Mouse (Mus musculus): Measurements from ENCODE around the gene Irx6. TPM values are rescaled to one million over a fixed set of nuclear protein-coding genes. Genes with fewer than 3 reads are reported as not detected.
A peak's percentile ranks its signal among the peaks of the same experiment; 100 is the strongest.

Gene Irx6
- not detected in 2 replicates for polyA plus RNA-seq (2015; fragmentation: Nextera tagmentation; extraction: Ambion mirVana)

GRCm38 (mm10) chr8:92674244-92675128 lies at the start of gene Irx6:
TSS of gene Irx6 (plus strand) at chr8:92674288.
- Histone ChIP-seq H3K4me3 (replicated peaks) (0 out of 2 replicates have a peak within 1 kb of the TSS, but pooled peaks have one; percentile 16), H3K4me1 (replicated peaks) (0 out of 2 replicates have a peak, but pooled peaks cover 3% of the 10 kb centered on the region), H3K27me3 (peaks cover 80% of the 10 kb centered on the region), H3K9me3 (replicated peaks) (no peaks in the 10 kb centered on the region), H3K36me3 (no peaks in the 10 kb centered on the region), H3K9ac (no peak within 1 kb of the TSS), H3K4me2 (peak within 1 kb of the TSS; percentile 39), H3K27ac (no peak within 1 kb of the TSS)
- ATAC-seq (ENCODE audit: low read depth) (no peak), DNase-seq (no peak)
- 2% methylated on average over 59 of the region's 62 CpGs for WGBS (ENCODE audit: insufficient replicate concordance)

GRCm38 (mm10) chr8:92628711-92629650 lies 45.1 kb upstream of the Irx6 start:
- 67% methylated on average over 14 of the region's 14 CpGs for WGBS (ENCODE audit: insufficient replicate concordance)
- no peaks in the 10 kb centered on the region; the same call in 1 of the 2 replicates for H3K9me3 ChIP-seq (replicated peaks)
- no peak for DNase-seq

GRCm38 (mm10) chr8:92633199-92633598 lies 40.9 kb upstream of the Irx6 start:
- Histone ChIP-seq H3K9ac (no peak overlapping the region), H3K27me3 (no peaks in the 10 kb centered on the region), H3K27ac (no peak overlapping the region), H3K9me3 (replicated peaks) (no peaks in the 10 kb centered on the region; the same call in 1 of the 2 replicates), H3K4me2 (no peak overlapping the region), H3K36me3 (no peaks in the 10 kb centered on the region), H3K4me1 (replicated peaks) (no peaks in the 10 kb centered on the region), H3K4me3 (replicated peaks) (no peak overlapping the region)
- 79% methylated on average over 5 of the region's 5 CpGs for WGBS (ENCODE audit: insufficient replicate concordance)
- DNase-seq, result no peak
- no peak for ATAC-seq (ENCODE audit: low read depth)

More at GRCm38 (mm10) chr8:92628711-92629650, 45.1 kb upstream of the Irx6 start:
- no peaks in the 10 kb centered on the region for H3K27me3 ChIP-seq
- ATAC-seq (ENCODE audit: low read depth), result no peak
- H3K4me1 ChIP-seq (replicated peaks), result no peaks in the 10 kb centered on the region
- H3K36me3 ChIP-seq, result no peaks in the 10 kb centered on the region
- H3K27ac ChIP-seq, result no peak overlapping the region
- H3K4me2 ChIP-seq, result no peak overlapping the region
- no peak overlapping the region for H3K9ac ChIP-seq
- no peak overlapping the region for H3K4me3 ChIP-seq (replicated peaks)

- Histone ChIP-seq H3K27ac (no peak overlapping the region), H3K4me1 (replicated peaks) (no peaks in the 10 kb centered on the region), H3K4me2 (no peak overlapping the region), H3K9ac (no peak overlapping the region), H3K9me3 (replicated peaks) (no peaks in the 10 kb centered on the region), H3K27me3 (no peaks in the 10 kb centered on the region), H3K4me3 (replicated peaks) (no peak overlapping the region), H3K36me3 (no peaks in the 10 kb centered on the region)
- ATAC-seq (ENCODE audit: low read depth), result no peak
- 75% methylated on average over 8 of the region's 8 CpGs for WGBS (ENCODE audit: insufficient replicate concordance)
- no peak for DNase-seq
Observed at GRCm38 (mm10) chr8:92640820-92641219, 33.3 kb upstream of the Irx6 start.

GRCm38 (mm10) chr8:92646637-92647036 lies 27.5 kb upstream of the Irx6 start:
- H3K4me2 ChIP-seq, result no peak overlapping the region
- H3K27me3 ChIP-seq, result no peaks in the 10 kb centered on the region
- DNase-seq, result no peak
- H3K36me3 ChIP-seq, result no peaks in the 10 kb centered on the region
- 50% methylated on average over 2 of the region's 2 CpGs for WGBS (ENCODE audit: insufficient replicate concordance)
- no peak overlapping the region for H3K4me3 ChIP-seq (replicated peaks)
- H3K9me3 ChIP-seq (replicated peaks), result no peaks in the 10 kb centered on the region
- H3K9ac ChIP-seq, result no peak overlapping the region
- no peak for ATAC-seq (ENCODE audit: low read depth)
- no peaks in the 10 kb centered on the region for H3K4me1 ChIP-seq (replicated peaks)
- no peak overlapping the region for H3K27ac ChIP-seq

- 52% methylated on average over 4 of the region's 4 CpGs for WGBS (ENCODE audit: insufficient replicate concordance)
Observed at GRCm38 (mm10) chr8:92664207-92664606, 9.9 kb upstream of the Irx6 start.

GRCm38 (mm10) chr8:92670236-92670635 lies 3.9 kb upstream of the Irx6 start:
- Histone ChIP-seq H3K4me1 (replicated peaks) (0 out of 2 replicates have a peak, but pooled peaks cover 3% of the 10 kb centered on the region), H3K36me3 (no peaks in the 10 kb centered on the region), H3K4me3 (replicated peaks) (no peak overlapping the region), H3K9me3 (replicated peaks) (no peaks in the 10 kb centered on the region), H3K4me2 (no peak overlapping the region), H3K9ac (no peak overlapping the region), H3K27me3 (peaks cover 38% of the 10 kb centered on the region), H3K27ac (no peak overlapping the region)
- DNase-seq, result no peak
- 67% methylated on average over 11 of the region's 11 CpGs for whole genome bisulfite sequencing (ENCODE audit: insufficient replicate concordance)
- ATAC-seq (ENCODE audit: low read depth), result no peak

More at GRCm38 (mm10) chr8:92664207-92664606, 9.9 kb upstream of the Irx6 start:
- no peaks in the 10 kb centered on the region for H3K27me3 ChIP-seq
- H3K4me2 ChIP-seq, result no peak overlapping the region
- DNase-seq (no peak), ATAC-seq (ENCODE audit: low read depth) (no peak)
- no peak overlapping the region for H3K27ac ChIP-seq
- no peaks in the 10 kb centered on the region for H3K9me3 ChIP-seq (replicated peaks)
- no peak overlapping the region for H3K9ac ChIP-seq
- H3K4me3 ChIP-seq (replicated peaks), result no peak overlapping the region
- no peaks in the 10 kb centered on the region for H3K4me1 ChIP-seq (replicated peaks)
- no peaks in the 10 kb centered on the region for H3K36me3 ChIP-seq

- Histone ChIP-seq H3K36me3 (no peaks in the 10 kb centered on the region), H3K27ac (no peak overlapping the region), H3K9ac (no peak overlapping the region), H3K4me3 (replicated peaks) (no peak overlapping the region), H3K9me3 (replicated peaks) (no peaks in the 10 kb centered on the region), H3K27me3 (peaks cover 43% of the 10 kb centered on the region), H3K4me2 (no peak overlapping the region), H3K4me1 (replicated peaks) (0 out of 2 replicates have a peak, but pooled peaks cover 3% of the 10 kb centered on the region)
- WGBS (ENCODE audit: insufficient replicate concordance), result 56% methylated on average over 12 of the region's 12 CpGs
- DNase-seq, result no peak
- ATAC-seq (ENCODE audit: low read depth), result no peak
Observed at GRCm38 (mm10) chr8:92670656-92671195, 3.4 kb upstream of the Irx6 start.

GRCm38 (mm10) chr8:92671892-92672291 lies 2.2 kb upstream of the Irx6 start:
- Histone ChIP-seq H3K4me2 (no peak overlapping the region), H3K4me3 (replicated peaks) (no peak overlapping the region), H3K9ac (no peak overlapping the region), H3K9me3 (replicated peaks) (no peaks in the 10 kb centered on the region), H3K36me3 (no peaks in the 10 kb centered on the region), H3K27ac (no peak overlapping the region), H3K4me1 (replicated peaks) (0 out of 2 replicates have a peak, but pooled peaks cover 3% of the 10 kb centered on the region), H3K27me3 (peaks cover 54% of the 10 kb centered on the region)
- 68% methylated on average over 4 of the region's 4 CpGs for WGBS (ENCODE audit: insufficient replicate concordance)
- no peak for ATAC-seq (ENCODE audit: low read depth)
- DNase-seq, result no peak

GRCm38 (mm10) chr8:92673101-92673500 lies 987 bp upstream of the Irx6 start:
- Histone ChIP-seq H3K9me3 (replicated peaks) (no peaks in the 10 kb centered on the region), H3K9ac (no peak overlapping the region), H3K4me1 (replicated peaks) (0 out of 2 replicates have a peak, but pooled peaks cover 3% of the 10 kb centered on the region), H3K27me3 (peaks cover 66% of the 10 kb centered on the region), H3K4me2 (0 out of 2 replicates have a peak overlapping the region, but pooled peaks have one; percentile 39), H3K27ac (no peak overlapping the region), H3K4me3 (replicated peaks) (no peak overlapping the region), H3K36me3 (no peaks in the 10 kb centered on the region)
- no peak for DNase-seq
- 7% methylated on average over 11 of the region's 11 CpGs for WGBS (ENCODE audit: insufficient replicate concordance)
- no peak for ATAC-seq (ENCODE audit: low read depth)
